Mouse (Mus musculus): ENCODE measurements at regions not wholly inside any gene's neighbourhood (a gene's known extent, or its start where the extent isn't known, plus 50 kb on each side); places are given as distances from the start of the nearest gene placed in this dataset.

DNA sequence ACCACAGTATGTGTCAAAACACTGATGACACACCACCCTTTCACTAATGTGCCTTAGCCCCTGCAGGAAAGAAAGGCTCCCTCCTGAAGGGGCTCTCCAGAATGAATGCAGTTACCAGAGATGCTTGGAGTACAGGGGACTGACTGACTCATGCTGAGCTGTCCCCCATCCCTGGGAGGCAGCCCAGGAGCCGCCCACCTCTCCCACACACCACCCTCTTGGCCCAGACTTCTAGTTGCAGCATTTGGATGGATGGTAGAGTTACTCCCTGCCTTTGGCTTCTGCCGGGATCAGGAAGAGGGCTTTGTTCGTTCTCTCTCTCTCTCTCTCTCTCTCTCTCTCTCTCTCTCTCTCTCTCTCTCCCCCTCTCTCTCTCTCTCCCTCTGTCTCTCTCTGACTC, 53.4 kb upstream of the Jun start:
- ATAC-seq (ENCODE audit: insufficient number of reproducible peaks, low FRiP score, low TSS enrichment) = no peak

DNA sequence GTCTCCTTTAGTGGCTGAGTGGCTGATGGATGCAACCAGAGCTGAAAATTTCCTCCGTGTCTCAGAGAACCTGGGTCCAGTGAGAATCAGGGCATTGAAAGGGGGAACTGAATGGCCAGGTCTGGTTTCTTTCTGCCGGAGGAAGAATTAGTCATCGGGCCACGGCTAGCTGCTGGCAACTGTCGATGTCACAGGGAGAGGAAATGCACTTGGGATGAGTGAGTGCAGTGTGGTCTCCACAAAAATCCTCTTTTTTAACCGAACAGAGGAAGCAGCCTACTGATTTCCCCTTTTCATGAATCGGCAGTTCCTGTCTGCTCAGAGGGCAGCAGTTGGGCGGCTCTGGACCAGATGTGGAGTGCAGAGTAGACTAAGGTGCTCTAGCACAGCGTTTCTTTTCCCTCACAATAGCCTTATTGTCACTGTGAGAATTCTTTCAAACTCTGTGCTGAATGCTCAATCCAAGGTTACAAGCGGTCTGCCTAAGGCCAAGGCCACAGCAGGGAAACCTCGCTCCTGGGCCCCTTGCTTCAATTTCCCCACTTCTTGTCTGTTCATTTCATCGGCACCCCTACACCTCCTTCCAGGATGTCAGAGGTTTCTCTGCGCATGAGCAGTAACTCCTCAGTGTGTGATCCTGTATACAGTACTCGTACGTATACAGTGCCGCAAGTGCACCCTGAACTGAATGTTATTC, 54.1 kb upstream of the Jun start:
- 0 out of 2 replicates have a peak, but pooled peaks have one; percentile 27 for ATAC-seq (ENCODE audit: insufficient number of reproducible peaks, low FRiP score, low TSS enrichment)

DNA sequence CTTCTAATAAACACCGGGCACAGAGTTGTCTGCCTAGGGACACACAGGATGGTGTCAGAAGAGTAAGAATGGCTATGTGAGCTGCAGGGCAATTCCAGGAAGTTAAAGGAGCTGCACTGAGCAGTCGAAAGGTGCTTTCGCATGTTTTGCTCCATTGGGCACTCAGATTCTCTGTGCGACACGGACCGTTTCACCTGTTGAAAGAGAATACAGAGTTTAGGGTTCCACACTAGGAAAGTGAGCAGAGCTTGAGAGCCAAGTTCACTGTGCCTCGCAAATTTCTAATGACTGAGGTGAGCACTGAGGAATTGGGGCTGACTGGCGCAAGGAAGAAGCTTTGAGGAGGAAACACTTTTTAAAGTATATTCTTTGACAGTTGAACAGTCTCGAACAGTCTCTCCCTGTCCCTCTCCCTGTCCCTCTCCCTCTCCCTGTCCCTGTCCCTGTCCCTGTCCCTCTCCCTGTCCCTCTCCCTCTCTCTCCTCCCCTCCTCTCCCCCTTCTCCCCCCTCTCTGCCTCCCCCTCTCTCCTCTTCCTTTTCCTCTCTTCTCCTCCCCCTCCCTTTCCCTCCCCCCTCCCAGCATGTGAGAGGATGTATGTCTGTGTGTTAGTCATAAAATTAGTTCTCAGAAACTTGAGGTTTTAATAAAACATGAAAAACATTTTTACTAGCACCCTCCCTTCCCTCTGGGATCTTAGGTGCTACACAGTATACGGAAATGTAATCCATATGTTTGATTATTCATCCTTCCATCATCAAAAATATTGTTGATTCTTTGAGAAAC, 55.1 kb upstream of the Jun start:
- ATAC-seq (ENCODE audit: insufficient number of reproducible peaks, low FRiP score, low TSS enrichment) = no peak

DNA sequence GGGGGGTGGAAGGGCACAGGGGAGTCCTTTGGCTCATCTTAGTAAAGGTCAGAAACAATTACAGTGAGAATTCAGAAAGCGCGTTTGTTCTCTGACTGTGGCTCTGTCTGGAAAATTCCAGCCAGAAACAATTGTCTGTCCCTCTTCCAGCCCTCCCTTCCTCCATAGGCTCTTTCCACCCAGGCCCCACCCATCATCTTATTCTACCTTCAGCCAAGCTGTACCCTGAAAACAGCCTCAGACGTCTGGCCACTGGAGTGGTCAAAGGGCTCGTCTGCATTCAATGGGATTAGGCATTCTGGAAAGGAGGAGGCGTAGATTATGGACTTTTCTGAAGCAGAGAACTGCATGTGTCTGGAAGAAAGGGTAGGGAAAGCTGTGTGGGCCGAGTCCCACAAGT, 56.8 kb upstream of the Jun start:
- ATAC-seq (ENCODE audit: insufficient number of reproducible peaks, low FRiP score, low TSS enrichment) = no peak

DNA sequence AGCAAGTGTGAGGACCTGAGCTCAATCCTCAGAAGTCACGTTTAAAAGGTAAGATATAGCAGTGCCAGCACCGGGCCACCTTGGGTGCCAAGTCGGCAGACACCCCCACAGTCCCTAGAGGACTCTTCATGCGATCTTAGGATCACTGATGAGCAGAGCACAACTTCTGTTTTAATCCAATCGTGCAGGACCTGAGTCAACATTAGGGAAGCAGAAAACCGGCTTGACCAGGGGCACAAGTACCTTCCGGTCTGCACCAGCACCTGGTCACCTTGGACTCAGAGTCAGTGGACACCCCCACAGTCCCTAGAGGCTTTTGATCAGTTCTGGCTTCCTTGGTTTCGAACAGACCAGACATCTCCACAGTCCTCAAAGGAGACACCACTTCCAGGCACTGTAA, 58.8 kb upstream of the Jun start:
- no peak for ATAC-seq (ENCODE audit: insufficient number of reproducible peaks, low FRiP score, low TSS enrichment)

DNA sequence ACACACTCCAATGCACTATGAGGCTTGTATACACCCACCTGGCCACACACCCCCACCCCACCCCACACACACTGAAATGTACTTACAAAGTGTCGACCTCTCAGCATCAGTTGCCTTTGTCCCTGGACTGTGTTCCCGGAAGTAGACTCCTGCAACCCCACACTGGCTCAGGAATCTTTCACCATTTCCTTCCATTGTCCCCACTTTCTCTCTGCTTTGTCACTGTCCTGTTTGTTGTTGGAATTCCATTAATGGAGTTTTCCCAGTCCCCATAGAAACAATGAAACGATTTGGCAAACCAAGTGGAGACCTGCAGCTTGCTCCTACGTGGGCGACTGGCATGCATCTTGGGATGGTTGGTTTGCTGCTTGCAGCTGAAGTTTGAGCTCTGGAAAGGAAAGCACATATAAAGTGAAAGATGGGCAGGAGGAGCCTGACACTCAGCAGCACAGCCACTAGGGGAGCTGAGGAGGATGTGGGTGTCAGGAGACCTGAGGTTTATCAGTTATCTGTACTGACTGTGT, 65.2 kb upstream of the Jun start:
- no peak for ATAC-seq (ENCODE audit: insufficient number of reproducible peaks, low FRiP score, low TSS enrichment)

DNA sequence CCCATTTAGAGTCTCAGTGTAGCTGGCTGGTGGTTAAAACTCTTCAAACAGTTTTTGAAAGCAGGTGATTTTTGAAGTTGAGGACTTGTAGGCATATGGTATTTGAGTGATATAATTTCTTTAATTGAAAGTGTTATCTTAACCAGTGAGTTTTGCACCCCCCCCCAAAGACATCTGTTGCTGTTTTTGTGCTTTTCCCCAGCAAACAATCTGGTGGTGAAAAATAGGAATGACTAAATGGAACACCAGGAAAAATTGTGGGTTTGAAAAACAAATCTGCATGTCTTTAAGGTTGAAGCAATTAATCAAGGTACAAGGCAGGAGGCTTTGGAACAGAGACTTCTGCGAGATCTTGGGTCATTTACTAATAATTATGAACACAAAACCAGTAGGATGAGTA, 68.9 kb upstream of the Jun start:
- ATAC-seq (ENCODE audit: insufficient number of reproducible peaks, low FRiP score, low TSS enrichment) = no peak

DNA sequence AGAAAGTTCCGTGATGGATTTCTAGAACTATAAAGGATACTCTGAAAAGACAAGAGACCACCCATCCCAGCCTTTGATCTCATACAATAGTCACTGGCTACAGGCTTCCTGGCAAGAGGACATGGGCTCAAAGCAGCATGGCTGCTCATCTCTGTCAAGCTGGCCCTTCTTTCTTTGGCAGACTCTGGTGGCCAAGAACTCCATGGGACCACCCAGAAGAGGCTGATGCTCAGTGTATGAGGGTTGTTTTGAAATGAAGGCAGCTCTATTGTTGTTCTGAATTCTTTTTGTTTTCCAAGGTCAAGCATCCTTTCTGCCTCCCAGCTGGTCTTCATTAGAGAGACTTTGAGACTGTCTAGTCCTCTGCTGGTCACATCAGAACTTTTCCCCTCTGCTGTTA, 73.3 kb upstream of the Jun start:
- ATAC-seq (ENCODE audit: insufficient number of reproducible peaks, low FRiP score, low TSS enrichment) = no peak

DNA sequence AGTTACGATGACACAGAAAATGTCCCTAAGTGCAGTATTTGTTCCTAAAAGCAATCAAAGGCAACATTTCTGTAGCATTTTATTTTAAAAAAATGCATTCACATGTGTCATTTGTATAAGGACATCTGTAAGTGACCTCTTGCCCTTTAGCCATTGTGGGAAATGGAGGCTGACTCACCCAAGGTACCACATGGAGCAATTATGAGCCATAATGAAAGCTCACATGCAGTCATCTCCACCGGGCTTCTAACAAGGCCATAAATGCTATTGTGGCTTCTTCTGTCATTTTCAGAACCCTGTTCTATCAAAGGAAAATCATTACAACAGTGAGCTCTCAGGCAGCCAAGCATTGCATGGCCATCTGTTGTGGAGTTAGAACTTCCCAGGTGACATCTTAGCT, 75.9 kb upstream of the Jun start:
- ATAC-seq (ENCODE audit: insufficient number of reproducible peaks, low FRiP score, low TSS enrichment) = peak; percentile 36; the same call in 1 of the 2 replicates

DNA sequence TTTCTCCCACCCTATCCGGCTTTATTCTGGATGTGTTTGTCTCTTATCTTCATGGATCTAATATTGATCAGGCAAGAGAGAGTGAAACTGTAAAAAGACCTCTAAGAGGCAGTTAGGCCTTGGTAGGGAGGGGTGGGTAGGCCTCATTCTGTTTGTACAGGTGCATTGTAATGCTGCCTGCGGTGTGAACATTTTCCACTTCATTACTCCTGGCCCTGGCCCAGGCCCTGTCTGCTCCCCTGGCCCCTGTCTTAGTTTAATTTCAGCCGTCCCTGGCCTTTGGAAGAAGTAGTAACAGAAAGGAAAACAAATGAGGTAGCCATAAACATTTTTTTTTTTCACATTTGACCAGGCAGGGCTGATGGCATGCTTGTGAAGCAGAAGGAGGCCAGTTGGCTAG, 81.8 kb upstream of the Jun start:
- no peak for ATAC-seq (ENCODE audit: insufficient number of reproducible peaks, low FRiP score, low TSS enrichment)

DNA sequence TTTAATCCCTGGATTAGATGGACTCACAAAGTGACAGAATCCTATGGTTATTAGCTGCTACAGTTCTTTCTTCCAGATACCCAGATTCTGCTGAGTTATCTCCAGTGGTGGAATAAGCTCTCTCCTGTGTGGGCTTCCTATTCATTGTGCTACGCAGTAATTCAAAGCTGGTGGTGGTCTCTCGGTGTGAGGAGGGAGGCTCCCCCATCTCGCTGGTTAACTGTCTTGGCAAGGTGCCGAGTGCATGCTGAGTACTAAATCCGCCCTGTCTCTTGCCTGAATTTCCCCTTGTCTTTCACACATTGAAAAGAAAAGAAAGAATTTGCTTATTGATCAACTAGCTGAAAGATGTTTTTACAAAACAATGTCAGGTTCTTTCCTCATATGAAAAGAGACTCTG, 82.6 kb upstream of the Jun start:
- no peak for ATAC-seq (ENCODE audit: insufficient number of reproducible peaks, low FRiP score, low TSS enrichment)

DNA sequence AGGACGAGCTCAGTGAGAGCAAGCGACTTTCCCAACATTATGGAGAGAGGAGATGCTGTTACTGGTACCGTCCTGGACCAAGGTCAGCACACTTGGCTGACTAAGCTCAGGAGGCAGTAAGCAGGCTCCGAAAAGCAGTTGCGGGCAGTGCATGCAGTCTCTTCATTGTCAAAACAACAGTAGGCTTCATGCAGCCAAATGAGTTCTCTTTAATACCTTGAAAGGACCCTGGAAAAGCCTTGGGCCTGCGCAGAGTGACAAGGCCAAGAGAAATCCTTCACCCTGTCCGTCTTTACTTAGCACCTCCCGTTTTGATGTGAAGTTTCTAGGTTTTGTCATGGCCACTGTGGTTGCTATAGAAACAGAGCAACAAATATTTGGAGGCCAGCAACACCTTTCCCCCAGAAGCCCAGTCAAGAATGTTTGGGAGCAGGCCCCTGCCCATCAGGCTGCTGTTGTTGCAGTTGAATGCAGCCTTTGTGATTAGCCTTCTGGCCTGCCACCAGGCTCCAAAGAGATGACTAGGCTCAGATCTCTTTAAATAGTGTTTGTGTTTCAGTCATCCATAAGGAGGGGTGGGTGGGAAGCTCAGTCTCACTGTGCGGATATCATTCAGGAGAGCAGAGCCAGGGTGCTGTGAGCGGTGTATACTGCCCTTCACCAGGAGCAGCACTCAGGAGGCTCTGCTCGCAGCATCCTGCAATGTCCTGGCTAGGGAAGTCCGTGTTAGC, 85.6 kb upstream of the Jun start:
- ATAC-seq (ENCODE audit: insufficient number of reproducible peaks, low FRiP score, low TSS enrichment) = no peak

DNA sequence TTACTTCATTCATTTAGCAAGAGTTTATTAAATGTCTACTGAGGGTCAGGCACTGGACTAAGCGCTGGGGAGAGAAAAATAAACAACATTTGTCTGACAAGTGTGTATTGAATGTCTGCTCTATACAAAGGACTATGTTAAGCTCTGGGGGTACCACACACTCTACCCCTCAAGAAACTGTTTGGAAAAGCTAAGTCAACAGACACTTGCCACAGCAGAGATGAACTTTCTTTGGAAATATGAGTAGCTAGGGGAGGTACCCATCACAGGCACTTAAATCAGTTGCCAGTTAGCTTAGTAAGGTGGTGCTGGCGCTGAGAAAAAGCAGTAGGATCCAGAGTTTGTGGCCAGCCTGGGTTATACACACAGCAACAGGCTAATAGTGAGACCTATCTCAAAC, 86.7 kb upstream of the Jun start:
- no peak for ATAC-seq (ENCODE audit: insufficient number of reproducible peaks, low FRiP score, low TSS enrichment)

DNA sequence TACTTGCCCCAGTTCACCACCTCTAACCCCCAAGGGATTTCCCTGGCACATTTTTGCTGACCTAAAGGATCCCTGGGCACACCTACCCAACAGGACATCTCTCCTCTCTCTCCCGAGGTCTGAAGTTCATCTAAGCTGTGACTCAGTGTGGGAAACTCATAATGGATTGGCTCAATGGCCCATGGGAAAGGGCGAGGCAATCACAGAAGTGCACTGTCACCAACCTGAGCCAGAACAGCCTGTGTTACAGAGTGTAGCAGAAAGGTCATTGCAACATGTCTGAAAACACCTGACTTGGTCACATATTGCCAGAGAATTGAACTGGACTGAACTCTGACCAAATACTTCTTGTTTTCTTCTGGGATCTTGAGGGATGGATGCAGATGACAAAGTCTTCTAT, 89.2 kb upstream of the Jun start:
- no peak for ATAC-seq (ENCODE audit: insufficient number of reproducible peaks, low FRiP score, low TSS enrichment)

DNA sequence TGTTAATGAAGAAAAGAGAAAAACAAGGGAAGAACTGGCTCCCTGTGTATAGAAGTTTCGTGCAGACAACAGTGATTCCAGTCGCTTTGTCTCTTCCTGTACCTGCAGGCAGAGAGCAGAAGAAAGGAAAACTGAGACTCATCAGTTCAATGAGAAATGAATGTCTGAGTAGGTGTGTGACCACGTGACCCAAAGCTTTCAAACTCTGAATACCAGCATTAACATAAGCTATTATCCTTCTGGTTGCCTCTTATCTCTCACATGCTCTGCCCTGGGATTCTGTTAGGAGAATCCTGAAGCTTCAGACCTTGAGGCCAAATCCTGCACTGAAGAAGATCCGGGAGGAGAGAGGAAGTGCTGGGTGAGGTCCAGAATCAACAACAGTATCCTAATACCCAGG, 91.1 kb upstream of the Jun start:
- ATAC-seq (ENCODE audit: insufficient number of reproducible peaks, low FRiP score, low TSS enrichment) = no peak

DNA sequence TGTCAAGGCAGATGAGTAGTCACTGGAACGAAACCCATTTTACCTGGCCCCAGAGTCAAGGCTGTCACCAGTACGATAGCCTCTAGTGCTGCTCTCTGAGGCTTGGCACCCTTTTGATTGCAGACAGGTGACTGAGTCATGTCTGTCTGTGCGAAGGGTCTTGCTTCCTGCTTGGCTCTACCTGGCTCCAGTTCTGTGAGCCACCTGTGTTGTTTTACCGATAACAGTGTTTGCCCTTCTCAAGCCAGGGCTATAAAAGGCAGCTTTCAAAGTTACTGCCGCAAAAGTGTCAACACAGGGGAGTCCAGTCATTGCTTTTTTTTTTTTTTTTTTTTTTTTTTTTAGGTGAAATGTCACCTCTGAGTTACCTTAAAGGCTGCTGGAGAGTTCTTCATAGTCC, 91.6 kb upstream of the Jun start:
- no peak for ATAC-seq (ENCODE audit: insufficient number of reproducible peaks, low FRiP score, low TSS enrichment)

DNA sequence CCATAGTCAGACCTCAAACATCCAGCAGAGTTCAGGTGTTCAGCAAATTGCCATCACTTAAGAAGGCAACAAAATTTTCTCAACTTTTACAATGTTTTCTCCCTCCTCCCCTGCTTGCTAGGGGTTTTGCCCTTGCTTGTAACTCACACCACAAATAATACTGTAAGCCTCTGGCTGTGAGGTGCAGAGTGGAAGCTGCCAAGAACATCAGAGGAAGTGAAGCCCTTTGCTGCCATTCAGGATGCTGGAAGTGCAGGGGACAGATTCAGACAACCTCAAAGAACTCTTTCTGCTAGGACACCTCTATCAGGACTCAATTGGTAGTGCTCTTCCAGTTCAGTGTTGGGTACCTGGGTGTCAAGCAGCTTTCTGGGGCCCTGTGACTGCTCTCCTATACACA, 92.4 kb upstream of the Jun start:
- ATAC-seq (ENCODE audit: insufficient number of reproducible peaks, low FRiP score, low TSS enrichment) = no peak

DNA sequence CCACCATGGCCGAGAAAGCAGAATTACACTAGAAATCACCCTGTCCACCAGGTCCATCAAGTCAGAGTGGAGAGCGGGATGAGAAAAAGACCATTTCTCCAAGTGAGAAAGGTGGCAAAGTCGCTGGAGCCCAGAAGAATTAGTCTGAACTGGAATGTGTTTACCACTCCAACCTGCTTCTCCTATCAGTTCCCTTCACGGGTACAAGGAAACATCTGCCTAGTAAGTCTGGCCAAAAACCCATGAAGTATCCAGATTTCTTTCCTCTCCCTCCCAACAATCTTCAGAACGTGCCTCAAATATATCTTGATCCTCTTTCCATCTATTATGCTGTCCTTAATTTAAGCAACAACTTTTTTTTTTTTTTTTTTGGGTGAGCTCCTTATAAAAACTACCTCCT, 94.2 kb upstream of the Jun start:
- ATAC-seq (ENCODE audit: insufficient number of reproducible peaks, low FRiP score, low TSS enrichment) = no peak

DNA sequence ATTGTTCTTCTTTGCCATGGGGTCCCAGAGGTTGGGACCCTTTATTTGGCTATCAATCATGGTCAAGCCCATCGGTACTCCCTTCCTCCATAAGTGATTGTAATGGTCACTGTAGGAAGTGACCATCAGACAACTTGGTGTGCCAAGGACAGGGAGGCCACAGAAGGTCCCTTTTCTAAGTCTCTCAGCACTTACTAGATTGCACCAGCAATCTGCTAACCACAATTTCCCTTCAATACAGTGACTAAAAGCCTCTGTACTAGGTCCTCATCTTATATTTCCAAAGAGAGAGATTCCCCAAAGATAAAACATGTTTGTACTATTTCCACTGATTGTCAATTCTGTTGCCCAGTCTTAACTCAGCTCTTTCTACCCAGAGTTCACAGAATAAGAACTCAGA, 96.6 kb upstream of the Jun start:
- no peak for ATAC-seq (ENCODE audit: insufficient number of reproducible peaks, low FRiP score, low TSS enrichment)

DNA sequence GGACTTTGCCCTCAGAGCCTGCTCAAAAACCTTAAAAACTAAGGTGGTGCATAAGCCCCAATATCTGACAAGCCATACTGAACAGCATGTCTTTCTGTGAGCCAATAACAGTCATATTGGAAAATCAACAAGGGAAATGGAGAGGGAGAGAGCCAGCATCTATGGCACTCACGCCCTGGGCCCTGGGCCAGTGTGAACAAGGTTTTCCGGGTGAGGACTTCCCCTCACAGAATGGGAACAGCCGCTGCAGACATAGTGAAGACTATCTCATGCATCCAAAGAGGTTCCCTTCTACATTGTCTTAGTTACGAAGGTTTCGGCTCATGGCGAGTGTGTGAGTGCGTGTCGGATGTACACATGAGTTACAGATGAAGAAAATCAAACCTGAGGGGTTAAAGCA, 99.7 kb upstream of the Jun start:
- no peak for ATAC-seq (ENCODE audit: insufficient number of reproducible peaks, low FRiP score, low TSS enrichment)

DNA sequence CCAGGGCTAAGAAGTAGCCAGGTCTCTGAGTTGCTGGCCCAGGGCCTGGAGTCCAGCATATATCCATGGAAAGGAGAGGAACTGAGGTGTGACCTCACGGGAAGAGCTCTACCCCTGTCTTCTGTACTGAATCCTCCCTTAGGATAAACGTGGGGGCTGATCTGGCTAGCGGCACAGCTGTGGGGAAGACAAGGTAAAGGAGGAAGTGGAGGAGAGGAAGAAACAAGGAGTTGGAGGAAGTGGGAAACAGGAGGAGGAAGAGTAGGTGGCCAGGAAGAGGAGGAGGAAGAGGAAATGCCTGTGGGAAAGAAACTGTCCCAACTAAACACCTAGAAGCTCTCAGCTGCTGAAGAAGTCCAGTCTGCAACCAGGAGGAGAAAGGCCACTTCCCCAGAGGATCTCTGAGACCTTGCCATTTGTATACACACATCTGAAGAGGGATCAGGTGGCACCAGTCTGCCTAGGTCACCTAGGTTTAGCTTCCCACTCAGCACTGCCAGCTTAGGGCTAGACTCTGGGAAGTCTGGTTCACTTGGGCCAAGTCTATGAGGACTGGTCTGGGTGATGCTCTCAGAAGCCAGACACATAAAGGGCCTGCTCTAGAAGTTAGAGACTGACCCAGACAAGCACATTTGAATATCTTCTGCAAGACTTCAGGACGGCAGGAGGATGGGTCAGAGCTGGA, 100.6 kb upstream of the Jun start:
- ATAC-seq (ENCODE audit: insufficient number of reproducible peaks, low FRiP score, low TSS enrichment) = no peak
